Mouse (Mus musculus) liver, postnatal 0 days (tissue): Measurements from ENCODE around the gene Fam234a.

Source experiments
- CTCF ChIP-seq: sonication (generic); IDR thresholded peaks from 2 replicates; pipeline ENCODE4 v1.5.1; 2016; ENCODE audit warnings: antibody characterized with exemption, low read depth
- EP300 ChIP-seq: IDR thresholded peaks from 2 replicates; pipeline ENCODE4 v1.6.1; 2016; ENCODE audit warnings: antibody characterized with exemption, low read depth, mild to moderate bottlenecking

DNA sequence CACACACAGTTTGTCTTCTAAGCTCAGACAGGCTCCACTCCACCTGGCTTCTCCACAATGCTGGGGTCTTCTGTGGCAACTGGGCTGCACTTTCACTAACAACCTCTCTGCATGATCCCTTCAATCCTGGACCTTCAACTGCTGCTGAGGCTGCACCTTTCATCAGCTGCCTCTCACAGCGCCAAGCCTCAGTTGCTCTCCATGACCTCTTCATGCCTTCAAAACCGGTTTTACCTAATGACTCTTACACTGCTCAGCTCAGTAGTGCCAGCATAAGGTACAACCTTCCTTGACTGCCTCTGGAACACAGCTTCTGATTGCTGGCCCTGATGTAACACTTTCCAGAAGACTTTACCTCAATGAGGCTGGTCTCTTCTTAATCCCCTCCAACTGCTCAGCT, 22.5 kb downstream of the Fam234a start:
- TF ChIP-seq CTCF, result no peak
- no peak for TF ChIP-seq EP300
